Mouse (Mus musculus): ENCODE results near the gene Rprm. TPM values are rescaled to one million over a fixed set of nuclear protein-coding genes. Genes with fewer than 3 reads are reported as not detected.

Rprm gene
- under 1 TPM in 1 of 2 experiments, not detected in 1; 0.19 TPM for total RNA-seq (2021)
- long read RNA-seq, experiment 1, result 0 reads
- long read RNA-seq, experiment 2, result 0 reads

GRCm38 (mm10) chr2:54085430-54086087 is at the start of gene Rprm:
Gene Rprm (minus strand): TSS chr2:54085552.
- peak; percentile 76 for DNase-seq (ENCODE audit: low spot score)

- DNase-seq (ENCODE audit: low spot score), result no peak
Measured at GRCm38 (mm10) chr2:54119305-54119704, 34.0 kb upstream of the Rprm start.

GRCm38 (mm10) chr2:54118881-54119280 is 33.5 kb upstream of the Rprm start:
- DNase-seq (ENCODE audit: low spot score), result peak; percentile 3

DNA sequence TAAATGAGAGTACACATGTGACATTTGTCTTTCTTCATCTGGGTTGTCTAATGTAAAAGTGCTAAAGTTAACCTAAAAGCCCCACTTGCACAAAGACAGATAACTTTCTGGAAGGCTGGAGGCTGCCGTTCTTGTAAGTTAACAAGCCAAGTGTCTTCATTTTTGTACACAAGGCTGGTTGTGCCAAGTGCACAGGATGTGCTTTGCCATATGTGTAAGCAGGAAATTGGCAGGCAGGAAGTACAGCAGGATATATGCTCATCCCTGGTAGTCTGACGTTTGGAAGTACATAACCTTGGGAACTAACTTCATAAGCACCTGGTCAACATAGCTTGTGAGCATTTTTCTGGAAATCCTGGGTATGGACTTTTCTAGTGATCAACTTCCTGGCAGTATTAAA is 25.9 kb upstream of the Rprm start:
- no peak for DNase-seq (ENCODE audit: low spot score)

- DNase-seq (ENCODE audit: low spot score), result no peak
Measured at GRCm38 (mm10) chr2:54106232-54106726, 20.9 kb upstream of the Rprm start.

GRCm38 (mm10) chr2:54099939-54100338 is 14.6 kb upstream of the Rprm start:
- no peak for DNase-seq (ENCODE audit: low spot score)

- no peak for DNase-seq (ENCODE audit: low spot score)
Measured at GRCm38 (mm10) chr2:54092616-54093015, 7.3 kb upstream of the Rprm start.

- DNase-seq (ENCODE audit: low spot score), result no peak
Measured at GRCm38 (mm10) chr2:54086254-54086653, 902 bp upstream of the Rprm start.

DNA sequence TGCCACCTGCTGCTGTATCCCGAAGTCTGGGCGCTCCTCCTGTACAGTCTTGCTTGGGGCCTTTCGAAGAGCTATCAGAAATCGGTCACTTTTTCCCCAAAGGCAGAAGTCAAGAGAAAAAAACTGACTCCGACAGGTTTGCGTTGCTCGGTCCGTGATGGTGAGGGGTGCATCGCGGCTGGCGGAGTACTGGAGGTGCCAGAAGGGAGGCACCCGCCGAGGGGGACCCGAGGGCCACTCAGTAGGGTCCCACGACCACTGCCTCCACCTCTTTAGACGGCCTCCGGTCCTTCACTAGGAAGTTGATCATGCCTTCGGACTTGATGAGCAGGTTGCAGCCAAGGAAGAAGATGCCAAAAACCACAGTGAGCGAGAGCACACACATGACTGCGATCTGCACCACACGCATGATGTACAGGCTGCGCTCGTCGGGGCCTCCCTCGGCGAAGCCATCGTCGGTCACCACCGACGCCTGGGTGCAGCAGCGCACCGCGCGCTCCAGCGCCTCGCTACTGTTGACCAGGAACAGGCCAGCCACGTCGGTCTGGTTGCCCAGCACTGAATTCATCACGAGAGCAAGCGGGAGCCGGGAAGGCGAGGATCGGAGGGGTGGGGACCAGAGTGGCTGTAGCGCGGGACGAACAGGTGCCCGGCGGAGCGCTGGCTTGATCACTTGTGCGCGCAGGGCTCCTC is 469 bp downstream of the Rprm start:
- no peak for DNase-seq (ENCODE audit: low spot score)

- no peak for DNase-seq (ENCODE audit: low spot score)
Measured at GRCm38 (mm10) chr2:54083861-54084736, 1.3 kb downstream of the Rprm start.

DNA sequence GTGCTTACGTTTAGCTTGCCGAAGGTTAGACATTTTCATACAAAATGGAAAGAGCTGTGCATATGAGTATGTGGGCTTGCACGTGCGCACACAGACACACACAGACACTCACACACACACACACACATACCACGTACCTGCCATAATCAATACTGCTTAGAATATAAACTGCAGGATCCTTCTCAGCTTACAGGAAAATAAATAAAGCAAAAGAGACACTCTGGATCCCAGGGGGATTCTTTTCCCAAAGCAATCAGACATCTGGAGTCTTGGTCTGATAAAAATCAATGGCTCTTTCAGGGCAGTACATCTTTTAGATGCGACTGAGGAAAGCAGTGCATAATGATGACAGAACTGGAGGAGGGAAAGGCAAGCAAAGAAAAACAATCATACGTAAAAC is 6.4 kb downstream of the Rprm start:
- DNase-seq (ENCODE audit: low spot score), result no peak

GRCm38 (mm10) chr2:54071526-54071925 is 13.8 kb downstream of the Rprm start:
- DNase-seq (ENCODE audit: low spot score), result no peak

DNA sequence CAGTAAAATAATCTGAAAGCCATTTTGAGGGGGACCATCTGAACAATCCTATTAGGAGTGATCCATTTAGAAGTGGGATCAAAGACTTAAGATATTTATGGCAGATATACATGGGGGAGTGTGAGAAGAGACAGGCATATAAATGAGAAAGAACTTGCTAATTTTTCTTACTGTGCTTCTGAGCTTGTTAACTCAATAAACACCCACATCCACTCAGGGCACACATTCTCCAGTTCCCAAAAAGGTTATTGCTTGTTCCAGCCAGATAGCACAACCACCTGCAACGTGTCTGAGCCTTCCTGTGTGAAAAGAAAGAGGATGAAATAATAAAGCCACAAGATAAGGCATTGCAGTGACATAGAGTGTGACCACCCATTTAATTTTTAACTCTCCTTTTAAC is 22.9 kb downstream of the Rprm start:
- no peak for DNase-seq (ENCODE audit: low spot score)

GRCm38 (mm10) chr2:54061039-54061438 is 24.3 kb downstream of the Rprm start:
- no peak for DNase-seq (ENCODE audit: low spot score)
